Mouse (Mus musculus): ENCODE data around the gene Dock4.

Gene Dock4

DNA sequence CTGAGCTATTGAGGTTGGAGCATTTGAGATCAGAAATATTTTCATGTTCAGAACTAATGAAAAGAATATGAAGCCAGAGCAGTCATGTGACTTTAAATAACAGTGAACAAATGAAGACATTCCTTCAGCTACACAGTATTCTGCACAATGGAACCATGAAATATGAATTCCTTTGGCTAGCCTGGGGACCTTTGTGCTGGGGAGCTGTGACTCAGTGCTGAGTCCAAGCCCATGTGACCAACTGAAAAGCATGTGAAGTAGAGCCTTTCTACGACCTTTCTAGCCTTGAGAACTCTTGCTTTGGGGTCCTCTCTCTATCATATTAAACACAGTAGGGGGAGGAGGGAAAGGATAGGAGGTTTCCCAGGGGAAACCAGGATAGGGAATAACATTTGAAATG is 327.3 kb downstream of the Dock4 start:
- WGBS = 95% methylated on average over 1 of the region's 1 CpGs

- WGBS = 93% methylated on average over 6 of the region's 6 CpGs
Observed at GRCm38 (mm10) chr12:40781554-40781953, 335.8 kb downstream of the Dock4 start.

DNA sequence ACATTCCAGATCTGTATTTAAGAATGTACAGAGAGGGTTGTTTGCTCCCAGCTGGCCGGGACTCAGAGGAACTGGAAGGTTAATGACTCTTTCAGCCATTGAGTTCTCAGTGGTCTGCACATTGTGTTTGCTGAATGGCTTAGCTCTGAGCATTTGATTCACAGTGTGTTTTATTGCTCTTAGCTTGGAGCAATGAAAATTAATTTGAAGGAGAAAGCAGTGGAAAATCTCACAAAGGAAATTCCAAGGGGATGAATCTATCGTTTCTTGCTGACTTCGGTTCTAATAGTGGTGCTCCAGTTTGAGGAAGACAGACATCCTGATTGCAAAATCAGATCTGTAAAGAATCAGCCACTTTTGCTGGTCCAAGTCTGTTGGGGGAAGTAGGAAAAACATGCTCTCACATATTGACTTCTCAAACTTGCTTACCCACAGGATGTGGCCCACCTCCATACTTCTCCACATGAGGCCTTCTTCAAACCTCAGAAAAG is 342.9 kb downstream of the Dock4 start:
- 39% methylated on average over 3 of the region's 3 CpGs for WGBS

DNA sequence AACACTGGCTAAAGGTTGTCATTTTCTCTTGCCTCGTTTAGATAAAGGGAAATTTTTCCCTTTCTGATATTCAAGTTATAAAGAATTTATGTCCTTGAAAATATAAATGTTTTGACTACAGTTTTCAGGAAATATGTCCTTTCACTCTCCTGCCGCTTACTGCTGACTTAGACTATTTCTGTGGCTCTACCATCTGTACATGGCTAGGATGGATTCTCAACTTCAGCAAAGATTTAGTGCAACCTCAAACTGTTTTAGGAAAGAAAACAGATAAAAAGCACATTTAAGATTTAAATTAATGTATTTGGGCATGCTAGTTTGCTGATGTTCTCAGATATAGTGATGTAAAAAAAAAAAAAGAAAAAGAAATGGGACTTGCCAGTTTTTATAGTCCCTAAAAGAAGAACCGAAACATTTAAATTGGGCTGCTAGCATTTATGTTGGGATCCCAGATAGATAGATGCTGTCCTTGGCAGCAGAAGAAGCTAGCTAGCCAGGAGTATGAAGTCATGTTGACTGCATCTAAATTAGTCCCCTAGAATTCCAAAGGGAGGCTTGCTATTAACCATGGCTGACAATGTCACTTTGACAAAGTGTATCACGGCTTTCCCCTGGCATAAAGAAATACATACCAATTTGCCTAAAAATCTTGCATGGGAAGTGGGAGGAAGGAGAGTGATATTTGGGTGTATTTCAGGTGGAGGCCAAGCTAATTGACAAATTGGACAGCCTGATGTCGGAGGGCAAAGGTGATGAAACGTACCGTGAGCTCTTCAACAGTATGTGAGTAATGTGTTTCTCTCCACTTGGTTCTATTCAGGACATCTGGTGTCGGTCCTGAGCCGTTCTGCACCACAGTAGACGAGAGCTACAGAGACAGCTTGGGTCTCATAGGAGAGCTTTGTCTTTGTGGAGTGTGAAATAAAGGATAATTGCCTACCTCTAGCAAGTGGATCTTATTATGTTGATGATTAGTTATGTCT is 343.9 kb downstream of the Dock4 start:
- WGBS = 51% methylated on average over 10 of the region's 10 CpGs

DNA sequence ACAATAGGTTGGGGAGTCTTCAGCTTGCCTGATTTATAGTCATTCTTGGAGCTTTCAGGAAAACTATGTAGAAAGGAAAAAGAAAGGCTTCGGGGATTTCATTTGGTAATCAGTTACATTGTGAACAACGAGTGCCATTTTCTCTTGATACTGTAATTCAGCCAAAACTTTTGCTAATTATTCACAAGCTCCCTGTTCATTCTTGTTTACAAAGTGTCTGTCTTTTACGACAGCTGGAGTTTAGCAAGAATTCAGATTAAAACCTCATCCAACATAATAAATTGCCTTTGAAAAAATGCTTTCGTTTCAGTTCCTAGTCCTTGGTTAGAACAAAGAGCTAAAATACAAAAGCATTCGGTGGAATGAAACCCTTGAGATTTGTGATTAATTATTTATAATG is 345.5 kb downstream of the Dock4 start:
- WGBS = 45% methylated on average over 5 of the region's 5 CpGs

- WGBS = 48% methylated on average over 10 of the region's 10 CpGs
Observed at GRCm38 (mm10) chr12:40792184-40792650, 346.5 kb downstream of the Dock4 start.

DNA sequence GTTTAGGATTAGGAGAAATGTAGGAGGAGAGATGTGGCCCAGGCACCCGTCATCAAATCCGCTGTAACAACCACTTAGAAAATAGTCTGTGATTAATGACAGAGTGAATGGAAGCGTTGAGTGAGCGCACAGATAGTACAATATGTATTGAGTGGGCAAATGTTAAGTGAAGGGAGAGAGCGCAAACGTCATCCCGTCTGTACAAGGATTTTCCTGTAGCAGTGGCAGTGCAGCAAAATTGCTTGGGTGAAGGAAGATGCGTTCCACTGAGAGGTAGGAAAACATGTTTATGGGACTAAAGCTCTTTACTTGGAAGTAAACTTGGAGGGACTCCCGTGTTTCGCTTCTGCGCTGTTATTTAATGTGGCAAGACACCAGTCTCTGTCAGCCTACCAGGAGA is 348.3 kb downstream of the Dock4 start:
- WGBS = 52% methylated on average over 11 of the region's 11 CpGs

GRCm38 (mm10) chr12:40794756-40795155 is 349.0 kb downstream of the Dock4 start:
- 59% methylated on average over 3 of the region's 3 CpGs for WGBS

DNA sequence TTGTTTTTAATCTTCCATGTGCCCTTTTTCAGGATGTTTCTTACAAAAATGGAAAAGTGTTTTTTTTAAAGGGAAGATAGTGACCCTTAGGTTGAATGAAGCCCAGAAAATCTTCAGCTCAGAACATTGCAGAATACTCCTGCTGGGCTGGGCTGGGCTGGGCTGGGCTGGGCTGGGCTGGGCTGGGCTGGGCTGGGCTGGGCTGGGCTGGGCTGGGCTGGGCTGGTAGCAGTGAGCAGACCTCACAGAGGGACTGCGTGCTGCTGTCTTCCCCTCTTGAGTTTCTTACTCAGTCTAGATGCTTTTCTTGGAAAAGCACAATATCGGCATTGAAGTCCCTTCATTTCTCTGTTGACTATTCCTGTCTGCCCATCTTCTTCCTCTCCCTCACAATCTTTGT is 350.0 kb downstream of the Dock4 start:
- WGBS = 64% methylated on average over 2 of the region's 2 CpGs

- WGBS = 72% methylated on average over 14 of the region's 14 CpGs
Observed at GRCm38 (mm10) chr12:40796813-40797491, 351.2 kb downstream of the Dock4 start.

DNA sequence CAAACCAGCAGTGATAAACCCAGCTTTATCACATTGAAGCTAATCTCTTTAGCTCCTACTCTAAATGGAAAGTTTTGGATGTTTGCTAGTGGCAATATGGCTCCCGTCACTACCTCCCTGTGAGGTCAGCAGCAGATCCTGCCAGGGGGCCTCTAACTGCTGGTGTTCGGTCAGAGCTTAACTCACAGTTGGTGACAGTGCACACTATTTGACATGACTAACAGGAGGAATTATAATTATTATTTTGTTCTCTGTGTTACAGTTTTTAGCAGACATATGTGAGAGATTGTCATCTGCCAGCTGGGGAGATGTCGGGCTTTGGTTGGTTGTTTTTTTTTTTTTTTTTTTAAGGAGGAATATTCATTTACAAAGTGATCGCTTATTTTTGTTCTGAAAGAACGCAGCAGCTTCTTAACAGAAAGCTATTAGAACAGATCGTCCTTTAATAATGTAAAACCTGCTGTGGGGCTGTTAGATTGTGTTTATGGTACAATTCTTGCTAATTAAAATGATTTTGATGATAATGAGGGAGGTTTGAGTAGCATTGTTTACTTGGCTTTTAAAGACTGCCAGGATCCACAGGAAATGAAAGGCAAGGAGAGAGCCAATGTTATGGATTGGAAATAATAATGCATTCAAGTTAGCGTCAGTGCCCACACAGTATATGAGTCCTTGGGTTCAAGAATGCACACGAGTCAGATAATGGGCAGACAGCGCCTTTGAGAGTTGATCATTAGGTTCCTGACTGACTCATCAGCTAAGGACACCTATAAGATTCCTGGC is 352.0 kb downstream of the Dock4 start:
- 73% methylated on average over 9 of the region's 9 CpGs for WGBS

DNA sequence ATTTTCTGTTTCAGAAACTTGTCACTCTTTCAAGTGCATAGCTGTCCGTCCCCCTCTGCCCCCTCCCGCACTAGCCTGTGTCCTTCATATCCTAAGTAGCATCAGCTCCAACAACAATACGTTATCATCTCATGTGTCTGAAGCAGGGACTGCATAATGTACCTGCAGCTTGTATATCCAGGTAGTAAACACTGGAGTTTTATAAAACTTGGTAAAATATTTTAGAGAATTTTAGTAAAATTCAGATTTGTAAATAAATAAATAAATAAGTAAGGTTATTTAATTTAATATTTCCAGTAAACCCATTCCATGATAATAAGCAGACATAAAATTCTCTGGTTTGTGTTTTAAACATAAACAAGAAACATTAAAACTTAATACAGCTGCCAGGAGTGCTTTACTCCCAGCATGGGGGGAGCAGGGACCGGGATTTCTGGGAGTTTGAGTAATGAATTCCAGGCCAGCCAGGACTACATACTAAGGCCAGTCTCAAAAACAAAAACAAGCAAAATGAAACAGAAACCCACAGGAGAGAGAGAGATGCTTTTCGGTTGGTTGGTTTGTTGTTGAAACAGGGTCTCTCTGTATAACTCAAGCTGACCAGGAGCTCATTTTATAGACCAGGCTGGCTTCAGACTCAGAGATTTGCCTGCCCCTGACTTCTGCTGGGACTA is 352.7 kb downstream of the Dock4 start:
- WGBS = 72% methylated on average over 5 of the region's 5 CpGs

- 65% methylated on average over 3 of the region's 3 CpGs for WGBS
Observed at GRCm38 (mm10) chr12:40801456-40801855, 355.7 kb downstream of the Dock4 start.

DNA sequence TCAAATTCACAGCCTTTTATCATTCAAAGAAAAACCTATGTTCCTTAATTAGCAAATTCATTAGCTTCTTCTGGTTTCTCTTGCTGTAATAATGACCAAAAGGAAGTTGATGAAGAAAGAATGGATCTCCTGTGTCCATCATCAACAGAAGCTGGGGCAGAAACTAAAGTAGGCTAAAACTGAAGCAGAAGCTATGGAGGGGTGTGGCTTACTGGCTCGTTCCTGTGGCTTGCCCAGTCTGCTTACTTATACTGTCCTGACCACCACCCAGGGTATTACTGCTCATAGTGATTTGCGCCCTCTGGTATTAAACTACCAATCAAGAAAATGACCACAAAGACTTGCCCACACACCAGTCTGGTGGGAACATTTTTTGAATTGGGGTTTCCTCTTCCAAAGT is 359.5 kb downstream of the Dock4 start:
- 79% methylated on average over 2 of the region's 2 CpGs for WGBS

- 100% methylated on average over 1 of the region's 1 CpGs for WGBS
Observed at GRCm38 (mm10) chr12:40807916-40808315, 362.2 kb downstream of the Dock4 start.

- WGBS = 60% methylated on average over 2 of the region's 2 CpGs
Observed at GRCm38 (mm10) chr12:40813474-40813873, 367.7 kb downstream of the Dock4 start.

DNA sequence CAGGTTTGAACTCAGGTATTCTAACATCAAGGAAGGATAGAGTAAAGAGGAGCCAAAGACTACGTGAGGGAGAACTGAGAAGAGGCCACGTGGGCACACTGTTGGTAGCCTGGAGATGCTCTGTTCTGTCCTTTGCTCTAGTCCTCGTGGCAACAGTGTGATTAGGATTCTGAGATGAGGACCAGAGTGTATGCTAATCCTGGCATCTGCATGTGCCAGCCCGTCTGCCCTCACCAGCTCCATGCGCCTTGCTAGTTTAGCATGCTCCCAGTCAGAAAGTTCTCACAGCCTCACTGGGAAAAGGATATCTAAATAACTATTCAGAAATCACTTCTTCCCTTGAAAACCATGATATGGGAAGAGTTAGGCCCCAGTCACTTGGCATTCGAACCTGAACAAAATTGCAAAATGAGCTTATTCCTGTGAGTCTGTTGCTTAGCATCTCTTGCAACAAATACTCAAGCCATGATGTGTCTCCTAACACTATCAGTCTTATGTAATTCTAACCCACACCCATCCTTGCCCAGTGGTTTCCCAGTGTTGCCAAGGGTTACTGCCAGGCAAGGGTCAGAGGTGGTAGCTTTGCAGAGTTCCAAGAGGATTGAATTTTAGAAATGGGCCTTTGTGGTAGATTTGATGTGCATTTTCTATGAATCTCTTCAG is 372.4 kb downstream of the Dock4 start:
- 81% methylated on average over 6 of the region's 6 CpGs for WGBS

DNA sequence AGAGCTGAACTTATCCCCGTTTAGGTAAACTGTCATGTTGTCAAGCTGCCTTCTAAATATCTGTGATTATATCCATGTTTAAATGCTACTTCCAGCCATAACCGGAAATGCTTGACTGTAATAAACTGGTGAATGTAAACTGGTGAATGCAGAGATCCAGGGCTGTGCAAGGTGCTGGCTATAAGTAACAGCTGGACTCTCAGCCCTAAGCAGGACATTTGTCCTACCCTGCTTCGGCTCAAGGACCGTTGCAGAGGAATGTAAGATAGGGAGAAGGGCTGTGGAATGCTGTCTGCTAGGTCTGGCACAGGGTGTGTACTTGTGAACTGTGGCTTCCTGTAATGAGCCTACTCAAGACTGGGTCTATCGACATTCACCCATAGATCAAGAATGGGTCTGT is 377.9 kb downstream of the Dock4 start:
- WGBS = 90% methylated on average over 5 of the region's 5 CpGs

DNA sequence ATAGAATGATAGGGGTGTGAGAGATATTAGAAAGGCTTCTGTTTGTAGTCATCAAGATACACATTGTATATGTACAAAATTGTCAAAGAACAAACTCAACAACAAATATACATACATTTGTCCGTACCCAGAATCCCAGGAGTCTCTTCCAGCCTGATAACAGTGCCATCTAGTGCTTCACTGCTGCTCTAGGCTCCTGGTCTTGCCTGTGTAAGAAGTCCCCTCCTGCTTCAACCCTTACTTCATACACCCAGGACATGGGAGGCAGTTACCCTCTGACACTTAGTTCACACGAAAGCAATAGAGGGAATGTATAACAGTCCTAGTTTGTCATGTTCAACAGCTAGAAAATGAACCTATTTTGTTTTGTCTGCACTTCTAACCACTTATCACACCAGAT is 378.5 kb downstream of the Dock4 start:
- 66% methylated on average over 2 of the region's 2 CpGs for WGBS

GRCm38 (mm10) chr12:40825935-40826460 is 380.2 kb downstream of the Dock4 start:
- 73% methylated on average over 5 of the region's 5 CpGs for WGBS
